Mouse (Mus musculus) layer of hippocampus, adult 18-20 months (tissue): ENCODE results near the gene Smim14. TPM values are rescaled to one million over a fixed set of nuclear protein-coding genes. Genes with fewer than 3 reads are reported as not detected.

Source experiments
- DNase-seq, 2 experiments: peaks; one replicate each; pipeline ENCODE4 v3.0.0; 2022; ENCODE audit warnings: low spot score in 2 of 2
- total RNA-seq, 2 experiments: library from RNA; stranded (reverse); gene quantifications; 2 replicates each; pipeline ENCODE4 v1.2.3; 2021

Smim14 gene
- total RNA-seq, 2 experiments from 2014 or later = 160 to 166 TPM

DNA sequence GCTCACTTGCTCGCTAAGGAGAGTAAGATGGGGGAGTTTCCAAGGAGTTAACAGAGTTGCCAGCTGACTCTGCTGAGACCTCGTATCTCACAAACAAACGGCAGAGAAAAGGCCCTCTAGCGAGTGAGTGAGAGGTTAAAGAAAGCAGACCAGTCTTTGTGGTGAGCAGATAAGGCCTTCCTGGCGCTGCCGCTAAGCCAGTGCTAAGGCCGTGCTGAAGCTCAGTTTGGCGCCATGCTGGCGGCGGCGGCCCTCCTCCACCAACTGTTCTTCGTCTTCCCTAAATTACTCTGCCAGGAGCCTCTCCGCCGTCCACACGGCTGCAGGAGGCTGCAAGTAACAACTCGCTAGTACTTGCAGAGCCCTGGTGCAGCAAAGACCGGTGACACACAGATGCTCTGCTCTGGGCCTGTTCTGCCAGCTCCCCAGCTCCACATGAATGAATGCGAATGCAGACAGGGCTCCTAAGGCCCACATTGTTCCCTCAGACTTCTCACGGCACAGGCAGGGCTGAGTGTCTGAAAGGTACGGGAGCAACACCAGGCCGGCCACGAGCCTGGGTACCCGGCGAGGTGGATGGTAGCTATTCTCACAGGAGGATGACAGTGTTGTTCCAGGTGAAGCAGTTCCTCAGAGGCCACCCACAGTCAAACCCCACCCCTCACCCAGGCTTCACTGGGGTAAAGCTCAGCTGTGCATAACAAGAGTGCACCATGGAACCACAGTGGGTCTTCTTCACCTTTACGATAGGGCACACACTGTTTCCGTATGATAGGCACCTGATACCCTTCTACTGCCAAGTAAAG, 121.1 kb downstream of the Smim14 start:
- DNase-seq = no peak

DNA sequence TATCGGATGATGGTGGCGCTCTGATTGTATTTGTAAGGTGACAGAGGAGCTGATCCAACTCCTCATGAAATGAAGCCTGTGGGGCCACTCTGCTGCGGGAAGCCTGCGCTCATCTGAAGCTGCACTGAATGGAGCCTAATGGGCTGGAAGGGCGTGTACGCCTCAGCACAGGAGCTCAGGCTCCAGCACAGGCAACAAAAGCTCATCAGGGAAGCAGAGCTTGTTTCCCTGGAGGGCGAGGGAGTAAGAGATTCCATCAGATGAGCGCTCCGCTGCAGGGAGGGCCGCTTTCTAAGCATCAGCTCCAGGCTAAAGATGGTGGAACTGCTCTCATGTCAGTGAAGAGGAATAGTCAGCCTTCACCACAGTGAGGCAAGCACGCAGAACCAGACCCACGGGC, 129.0 kb downstream of the Smim14 start:
- no peak for DNase-seq

GRCm38 (mm10) chr5:65401251-65401994, 135.6 kb downstream of the Smim14 start:
- peak; percentile 65 to 89 for DNase-seq

Other genes starting within 250 kb of the Smim14 start
- gene Rfc1, start 201.5 kb downstream of the Smim14 start, total RNA-seq = 10 to 100 TPM; 28.0 to 30.8 TPM
- under 1 TPM; 0.62 to 0.81 TPM for gene Klb, start 188.9 kb downstream of the Smim14 start, total RNA-seq
- 100 to 1,000 TPM; 742 to 758 TPM for gene Rpl9, start 145.7 kb downstream of the Smim14 start, total RNA-seq
- gene Lias, start 145.7 kb downstream of the Smim14 start, total RNA-seq = 10 to 100 TPM; 26.7 to 27.5 TPM
- gene Ugdh, start 101.2 kb downstream of the Smim14 start, total RNA-seq = 10 to 100 TPM; 30.1 to 33.5 TPM
- gene Gm43552, start 44.4 kb downstream of the Smim14 start, total RNA-seq = not detected
- 100 to 1,000 TPM; 120 to 128 TPM for gene Ube2k, start within 50 bp of the Smim14 start, total RNA-seq
- 10 to 100 TPM; 79.3 to 80.0 TPM for gene Pds5a, start 161.1 kb upstream of the Smim14 start, total RNA-seq
- gene N4bp2, start 226.3 kb upstream of the Smim14 start, total RNA-seq = 1 to 10 TPM; 8.4 to 9.3 TPM